17 mouse cellular contexts compared by ENCODE assay signal in the genomic region with DNA sequence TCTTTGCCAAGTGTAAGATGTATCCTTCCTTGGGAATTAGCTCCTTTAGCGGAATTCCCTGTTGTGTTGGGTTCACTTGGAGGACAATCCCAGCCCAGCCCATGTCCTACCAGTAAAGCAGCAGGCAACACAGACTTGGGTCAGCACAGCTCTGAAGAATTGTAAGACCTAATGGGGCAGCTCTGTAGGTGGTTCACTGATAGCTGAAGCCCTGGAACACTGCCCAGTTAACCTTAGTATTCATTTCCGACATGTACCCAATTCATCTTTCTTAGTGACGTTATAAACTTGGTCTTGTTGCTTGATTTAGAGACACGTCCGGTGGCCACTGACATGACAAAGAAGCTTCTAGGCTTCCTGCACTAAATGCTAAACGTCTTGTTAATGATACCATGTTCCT.
DNase-seq lines count a peak whose midpoint lies in the region; TF ChIP-seq lines count a peak whose summit lies in the region.
"Had no signal": no experiment of that assay in that cellular context is flagged by ENCODE, and none has a peak within 500 bp of the region (broad histone marks: within the 10 kb centered on the region; RNA-seq: fewer than 3 reads in every experiment).

No protein-coding gene starts in this region.

- peaks cover 10% of the 10 kb centered on the region for H3K4me1 ChIP-seq in kidney, adult 2 months (ENCODE audit: control insufficient read depth, insufficient read depth, low read length)
- H3K4me1 ChIP-seq in heart, embryonic 10.5 days, result peaks cover 20% of the 10 kb centered on the region

- TF ChIP-seq CTCF in kidney, adult 2 months (conservative IDR thresholded peaks at IDR 0.05; ENCODE audit: insufficient read depth, insufficient read length, low read depth, low read length), result no peak

- H3K9me3 ChIP-seq in heart, embryonic 10.5 days, result no peaks in the 10 kb centered on the region
- H3K9me3 ChIP-seq: hindbrain, embryonic 15.5 days; midbrain, embryonic 12.5 days had no signal

- H3K36me3 ChIP-seq in kidney, adult 2 months (ENCODE audit: control insufficient read depth, insufficient read depth, low read length), result no peaks in the 10 kb centered on the region
- H3K36me3 ChIP-seq in heart, embryonic 10.5 days, result no peaks in the 10 kb centered on the region
- H3K36me3 ChIP-seq: hindbrain, embryonic 15.5 days; midbrain, embryonic 12.5 days had no signal

- TF ChIP-seq POLR2A in kidney, adult 2 months (IDR thresholded peaks at IDR 0.05; ENCODE audit: low read depth, low read length), result no peak

- H3K27ac ChIP-seq in kidney, adult 2 months (ENCODE audit: insufficient read depth, low read depth, low read length), result peak overlapping the region; percentile 34
- H3K27ac ChIP-seq in heart, embryonic 10.5 days, result no peak overlapping the region
- H3K27ac ChIP-seq: hindbrain, embryonic 15.5 days; midbrain, embryonic 12.5 days had no signal

- DNase-seq in adrenal gland, adult 8-10 months, result peak; percentile 57
- DNase-seq in adrenal gland, postnatal 25 days, result no peak
- DNase-seq in kidney, adult 2 months, result peak; percentile 89
- DNase-seq in kidney, postnatal 25 days, result peak; percentile 79 to 83
- DNase-seq in lung, postnatal 36 days, result peak; percentile 50
- no peak for DNase-seq in heart, embryonic 10.5 days (ENCODE audit: low spot score)
- DNase-seq in heart, postnatal 4 days, result no peak
- DNase-seq in layer of hippocampus, adult 9-10 months (ENCODE audit: low spot score), result no peak
- DNase-seq: cerebellum, adult 11 months; cerebellum, postnatal 36 days; gastrocnemius, postnatal 25 days; heart, postnatal 14 days; liver; right cerebral cortex, postnatal 4 days; thymus, postnatal 4 days had no signal

- no peaks in the 10 kb centered on the region for H3K27me3 ChIP-seq in kidney, adult 2 months (replicated peaks; ENCODE audit: control insufficient read depth, insufficient read depth, low read length)
- H3K27me3 ChIP-seq in heart, embryonic 10.5 days (ENCODE audit: insufficient read depth, poor library complexity, severe bottlenecking), result no peaks in the 10 kb centered on the region
- H3K27me3 ChIP-seq: hindbrain, embryonic 15.5 days; midbrain, embryonic 12.5 days had no signal

- WGBS in kidney, adult 2 months, result 56% methylated on average over 6 of the region's 6 CpGs
- WGBS in heart, embryonic 10.5 days, result 76% methylated on average over 6 of the region's 6 CpGs

- H3K4me3 ChIP-seq in kidney, adult 2 months (ENCODE audit: insufficient read depth, low read depth, low read length), result no peak overlapping the region
- no peak overlapping the region for H3K4me3 ChIP-seq in heart, embryonic 10.5 days
- H3K4me3 ChIP-seq: hindbrain, embryonic 15.5 days; midbrain, embryonic 12.5 days had no signal

Comparison
In these comparisons a context has a peak if more than half of its experiments do, and no peak if none do; other contexts are left out.
1. DNase-seq: peak in adrenal gland, adult 8-10 months (single experiment), kidney, adult 2 months (single experiment), kidney, postnatal 25 days (2 of 2) and lung, postnatal 36 days (single experiment); none in adrenal gland, postnatal 25 days (single experiment), heart, embryonic 10.5 days (single experiment), heart, postnatal 4 days (single experiment) and layer of hippocampus, adult 9-10 months (single experiment).